Mouse (Mus musculus) hindbrain, embryonic 10.5 days (tissue): ENCODE measurements around the gene Cdk19. TPM values are rescaled to one million over a fixed set of nuclear protein-coding genes. Genes with fewer than 3 reads are reported as not detected.
"Not testable (repeated sequence)": the region's sequence is repeated elsewhere in the genome, so short reads cannot be mapped to it uniquely, and the experiment has no call there.

Experiments
- DNase-seq: peaks from one replicate; pipeline ENCODE4 v3.0.0-alpha.2; 2017; ENCODE audit warnings: low spot score
- H3K27ac ChIP-seq: fragments of 300-500 bp; sonication (generic); 2 replicates; pipeline ENCODE4 v1.5.1; 2016; ENCODE audit warnings: mild to moderate bottlenecking, moderate library complexity
- H3K27me3 ChIP-seq: fragments of 300-500 bp; sonication (generic); 2 replicates; pipeline ENCODE4 v1.6.1; 2016; ENCODE audit warnings: mild to moderate bottlenecking; ENCODE audit not compliant: poor library complexity, insufficient read depth, severe bottlenecking
- H3K36me3 ChIP-seq: fragments of 300-500 bp; sonication (generic); 2 replicates; pipeline ENCODE4 v1.6.1; 2016; ENCODE audit warnings: mild to moderate bottlenecking, moderate library complexity
- H3K4me1 ChIP-seq: fragments of 300-500 bp; sonication (generic); replicated peaks from 2 replicates; pipeline ENCODE4 v1.6.1; 2016; ENCODE audit warnings: mild to moderate bottlenecking
- H3K4me3 ChIP-seq: fragments of 300-500 bp; sonication (generic); 2 replicates; pipeline ENCODE4 v1.5.1; 2016; ENCODE audit warnings: mild to moderate bottlenecking, moderate library complexity
- H3K9me3 ChIP-seq: fragments of 300-500 bp; sonication (generic); 2 replicates; pipeline ENCODE4 v1.6.1; 2016; ENCODE audit warnings: mild to moderate bottlenecking, moderate library complexity
- WGBS: fragments of 180-500 bp; shearing (Covaris S2); methylation state at CpG from one replicate; pipeline ENCODE4 v1.1.7; 2016; 5-methylcytosine and 5-hydroxymethylcytosine counted together
- polyA plus RNA-seq: library from polyadenylated mRNA; unstranded; fragments of >200 nt; fragmentation: Nextera tagmentation; extraction: Ambion mirVana; gene quantifications from 2 replicates; pipeline ENCODE4 v1.2.1, GENCODE M21; 2016

Cdk19 gene
- polyA plus RNA-seq, 1 experiment from 2014 or later = 7.0 TPM

DNA sequence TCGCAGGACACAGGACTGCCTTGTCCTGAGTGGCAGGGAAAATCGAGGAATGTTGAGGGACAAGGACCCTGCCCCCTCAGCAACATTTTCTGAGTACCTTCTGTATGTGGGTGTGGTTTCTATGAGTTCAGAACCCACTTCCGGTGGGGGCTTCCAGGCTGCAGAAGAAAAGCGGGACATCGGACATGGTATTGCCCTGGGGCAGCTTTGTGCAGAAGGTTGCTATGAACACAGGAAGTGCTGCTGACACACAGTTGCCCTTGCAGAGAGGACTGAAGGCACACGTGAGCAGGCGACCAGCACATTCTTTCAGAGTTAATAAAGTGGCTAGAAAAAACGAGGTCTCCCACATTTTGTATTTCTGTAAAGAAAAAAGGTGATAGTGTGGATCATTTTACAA is 188.2 kb downstream of the Cdk19 start:
- WGBS = 57% methylated on average over 8 of the region's 8 CpGs
- DNase-seq = no peak
- H3K27me3 ChIP-seq = no peaks in the 10 kb centered on the region

DNA sequence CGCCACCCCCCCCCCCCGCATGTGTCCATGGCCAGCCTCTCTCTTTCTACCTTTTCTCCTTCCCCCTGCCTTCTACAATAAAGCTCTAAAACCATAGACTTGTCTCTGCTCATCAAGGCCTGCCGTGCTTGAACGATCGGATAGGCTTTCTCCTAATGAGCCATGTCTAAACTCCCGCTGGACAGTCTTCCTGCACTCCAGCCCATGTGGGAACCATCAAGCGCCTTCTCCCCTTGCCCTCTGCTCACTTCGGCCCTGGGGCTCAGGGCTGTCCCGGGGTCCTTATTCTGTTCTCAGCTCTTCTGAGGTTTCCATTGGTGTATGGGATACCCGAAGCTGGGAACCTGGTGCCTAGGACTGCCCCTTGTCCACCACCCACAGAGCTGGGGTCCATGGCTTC is 189.3 kb downstream of the Cdk19 start:
- Histone ChIP-seq H3K9me3 (peaks cover 12% of the 10 kb centered on the region), H3K36me3 (no peaks in the 10 kb centered on the region), H3K27me3 (no peaks in the 10 kb centered on the region), H3K4me1 (peaks cover 15% of the 10 kb centered on the region), H3K27ac (no peak overlapping the region), H3K4me3 (no peak overlapping the region)
- no peak for DNase-seq
- WGBS = 47% methylated on average over 8 of the region's 10 CpGs

More for the DNA sequence above, 188.2 kb downstream of the Cdk19 start:
- no peak overlapping the region for H3K4me3 ChIP-seq
- H3K27ac ChIP-seq = no peak overlapping the region
- peaks cover 4% of the 10 kb centered on the region for H3K9me3 ChIP-seq
- no peaks in the 10 kb centered on the region for H3K36me3 ChIP-seq
- peaks cover 26% of the 10 kb centered on the region for H3K4me1 ChIP-seq

DNA sequence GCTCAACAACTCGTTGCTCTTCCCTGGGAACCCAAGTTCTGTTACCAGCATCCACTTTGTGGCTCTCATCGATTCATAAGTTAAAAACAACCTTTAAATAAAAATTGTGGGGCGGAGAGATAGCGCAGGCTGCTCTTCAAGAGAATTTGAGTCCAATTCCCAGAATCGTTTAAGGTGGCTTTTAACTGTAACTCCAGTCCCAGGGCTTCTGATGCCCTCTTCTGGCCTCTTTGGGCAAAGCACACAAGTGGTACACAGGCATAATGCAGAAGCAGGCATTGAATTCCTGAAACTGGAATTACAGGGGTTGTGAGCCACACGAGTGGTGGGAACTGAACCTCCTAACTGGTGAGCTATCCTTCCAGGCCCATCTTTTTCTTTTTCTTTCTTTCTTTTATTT is 190.3 kb downstream of the Cdk19 start:
- H3K4me3 ChIP-seq = no peak overlapping the region
- 63% methylated on average over 6 of the region's 6 CpGs for WGBS
- H3K36me3 ChIP-seq = no peaks in the 10 kb centered on the region
- no peaks in the 10 kb centered on the region for H3K27me3 ChIP-seq
- H3K9me3 ChIP-seq = peaks cover 12% of the 10 kb centered on the region
- DNase-seq = peak; percentile 62
- H3K27ac ChIP-seq = no peak overlapping the region
- H3K4me1 ChIP-seq = 0 out of 2 replicates have a peak, but pooled peaks cover 7% of the 10 kb centered on the region

DNA sequence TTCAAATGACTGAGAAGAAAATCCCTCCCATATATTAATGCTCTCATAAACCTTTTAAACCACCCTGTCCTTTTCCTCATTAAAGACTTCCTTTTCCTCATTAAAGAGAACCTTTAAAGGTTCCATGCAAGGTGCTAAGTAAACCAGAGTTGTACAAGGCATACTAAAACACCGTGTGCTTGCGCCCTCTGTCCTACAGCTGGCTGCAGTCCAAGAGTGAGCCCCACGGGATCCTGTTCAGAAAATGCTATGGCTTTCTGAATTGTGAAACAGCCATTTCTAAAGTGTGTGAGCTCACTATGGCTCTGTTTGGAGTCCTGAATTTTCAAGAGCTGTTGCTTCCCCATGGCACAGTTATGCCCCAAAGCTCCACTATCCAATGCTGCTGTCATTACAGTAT is 191.3 kb downstream of the Cdk19 start:
- no peak for DNase-seq
- 89% methylated on average over 3 of the region's 3 CpGs for WGBS
- 0 out of 2 replicates have a peak, but pooled peaks cover 7% of the 10 kb centered on the region for H3K4me1 ChIP-seq
- H3K4me3 ChIP-seq = no peak overlapping the region
- H3K27me3 ChIP-seq = no peaks in the 10 kb centered on the region
- peaks cover 12% of the 10 kb centered on the region for H3K9me3 ChIP-seq
- no peak overlapping the region for H3K27ac ChIP-seq
- H3K36me3 ChIP-seq = no peaks in the 10 kb centered on the region

DNA sequence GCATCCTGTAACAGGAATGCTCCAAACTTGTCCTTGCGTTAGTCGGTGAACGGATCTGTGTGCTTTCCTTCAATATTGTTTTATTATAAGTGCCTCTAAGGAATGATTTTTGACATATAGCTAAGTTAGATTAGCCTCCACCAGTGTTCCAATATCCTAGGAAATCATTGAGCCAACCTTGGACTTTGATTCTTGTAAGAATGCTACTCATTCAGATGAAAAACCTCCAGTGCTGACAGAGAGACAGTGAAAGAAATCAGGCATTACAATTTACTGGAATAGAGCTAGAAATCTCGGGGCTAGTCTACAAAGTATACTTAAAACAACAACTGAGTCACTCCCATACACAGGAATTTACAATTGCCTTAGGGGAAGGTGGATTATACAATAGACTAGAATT is 193.2 kb downstream of the Cdk19 start:
- peaks cover 12% of the 10 kb centered on the region for H3K9me3 ChIP-seq
- H3K4me1 ChIP-seq, H3K36me3 ChIP-seq, DNase-seq, H3K27ac ChIP-seq, H3K4me3 ChIP-seq, H3K27me3 ChIP-seq: not testable (repeated sequence)
- 90% methylated on average over 4 of the region's 4 CpGs for WGBS

Other genes with a start within 250 kb of the Cdk19 start
- 8.7 and 10.3 TPM in 2 replicates for gene Slc16a10, start 197.3 kb upstream of the Cdk19 start, polyA plus RNA-seq
- gene Rpf2, start 92.5 kb upstream of the Cdk19 start, polyA plus RNA-seq = 74.8 and 91.8 TPM in 2 replicates
- 140 and 144 TPM in 2 replicates for gene Gtf3c6, start 81.5 kb upstream of the Cdk19 start, polyA plus RNA-seq
- 59.0 and 74.9 TPM in 2 replicates for gene Amd1, start 37.4 kb upstream of the Cdk19 start, polyA plus RNA-seq
- not detected in 2 replicates for gene Slc22a16, start 230.8 kb downstream of the Cdk19 start, polyA plus RNA-seq